Mouse (Mus musculus) hindbrain, embryonic 16.5 days (tissue): ENCODE results near the gene Teddm1a. TPM values are rescaled to one million over a fixed set of nuclear protein-coding genes. Genes with fewer than 3 reads are reported as not detected.

Source experiments
- ATAC-seq: fragments of 200-750 bp; cut with Nextera tagmentation; 2 replicates; pipeline ENCODE4 v1.8.0; 2017; ENCODE audit warnings: moderate TSS enrichment, moderate library complexity
- H3K27ac ChIP-seq: fragments of 300-500 bp; sonication (generic); 2 replicates; pipeline ENCODE4 v1.5.1; 2014; ENCODE audit warnings: low read depth, mild to moderate bottlenecking, control low read depth, low read length, moderate library complexity
- H3K27me3 ChIP-seq: fragments of 300-500 bp; sonication (generic); replicated peaks from 2 replicates; pipeline ENCODE4 v1.6.1; 2014; ENCODE audit warnings: low read length; ENCODE audit not compliant: control insufficient read depth, insufficient read depth
- H3K36me3 ChIP-seq: fragments of 300-500 bp; sonication (generic); 2 replicates; pipeline ENCODE4 v1.6.1; 2014; ENCODE audit warnings: mild to moderate bottlenecking, low read length, moderate library complexity, mixed read lengths; ENCODE audit not compliant: control insufficient read depth, insufficient read depth
- H3K4me1 ChIP-seq: fragments of 300-500 bp; sonication (generic); 2 replicates; pipeline ENCODE4 v1.6.1; 2014; ENCODE audit warnings: low read depth, low read length; ENCODE audit not compliant: control insufficient read depth, insufficient read depth
- H3K4me2 ChIP-seq: fragments of 300-500 bp; sonication (generic); 2 replicates; pipeline ENCODE4 v1.6.1; 2014; ENCODE audit warnings: mild to moderate bottlenecking, low read length, control low read depth, moderate library complexity
- H3K4me3 ChIP-seq: fragments of 300-500 bp; sonication (generic); 2 replicates; pipeline ENCODE4 v1.5.1; 2014; ENCODE audit warnings: mild to moderate bottlenecking, low read length, control low read depth, moderate library complexity
- H3K9ac ChIP-seq: fragments of 300-500 bp; sonication (generic); 2 replicates; pipeline ENCODE4 v1.6.1; 2014; ENCODE audit warnings: low read depth, mild to moderate bottlenecking, control low read depth, low read length, moderate library complexity
- H3K9me3 ChIP-seq: fragments of 300-500 bp; sonication (generic); 2 replicates; pipeline ENCODE4 v1.6.1; 2014; ENCODE audit warnings: mild to moderate bottlenecking, low read length, moderate library complexity; ENCODE audit not compliant: control insufficient read depth
- WGBS: fragments of 180-500 bp; shearing (Covaris S2); extraction: QIAGEN DNeasy Blood & Tissue Kit; methylation state at CpG from one replicate; pipeline ENCODE4 v1.1.7; 2014; 5-methylcytosine and 5-hydroxymethylcytosine counted together
- polyA plus RNA-seq: library from polyadenylated mRNA; unstranded; fragments of >200 nt; fragmentation: Nextera tagmentation; extraction: Ambion mirVana; gene quantifications from 2 replicates; pipeline ENCODE4 v1.2.1, GENCODE M21; 2015

Gene Teddm1a
- polyA plus RNA-seq, 1 experiment from 2014 or later, result not detected

- Histone ChIP-seq H3K27ac (peak overlapping the region; percentile 95), H3K9me3 (no peaks in the 10 kb centered on the region), H3K4me1 (peaks cover 23% of the 10 kb centered on the region), H3K4me2 (peak overlapping the region; percentile 83), H3K36me3 (peaks cover 14% of the 10 kb centered on the region), H3K9ac (peak overlapping the region; percentile 94), H3K4me3 (peak overlapping the region; percentile 95), H3K27me3 (no peaks in the 10 kb centered on the region)
- WGBS, result under 1% methylated on average over 34 of the region's 36 CpGs
- peak; percentile 20 for ATAC-seq
Measured at GRCm38 (mm10) chr1:153900381-153900780, 8.8 kb downstream of the Teddm1a start.

GRCm38 (mm10) chr1:153900860-153901730 lies 9.6 kb downstream of the Teddm1a start:
- peak overlapping the region; percentile 95 for H3K27ac ChIP-seq
- peak overlapping the region; percentile 95 for H3K4me3 ChIP-seq
- H3K27me3 ChIP-seq, result no peaks in the 10 kb centered on the region
- H3K4me2 ChIP-seq, result peak overlapping the region; percentile 83
- no peak for ATAC-seq
- peak overlapping the region; percentile 94 for H3K9ac ChIP-seq
- 1% methylated on average over 25 of the region's 25 CpGs for WGBS
- H3K4me1 ChIP-seq, result peaks cover 23% of the 10 kb centered on the region
- peaks cover 14% of the 10 kb centered on the region for H3K36me3 ChIP-seq
- no peaks in the 10 kb centered on the region for H3K9me3 ChIP-seq

- WGBS, result 40% methylated on average over 13 of the region's 13 CpGs
- Histone ChIP-seq H3K4me1 (peaks cover 23% of the 10 kb centered on the region), H3K27ac (no peak overlapping the region), H3K27me3 (no peaks in the 10 kb centered on the region), H3K9ac (no peak overlapping the region), H3K4me3 (peak overlapping the region; percentile 22), H3K4me2 (peak overlapping the region; percentile 83), H3K9me3 (no peaks in the 10 kb centered on the region), H3K36me3 (peaks cover 33% of the 10 kb centered on the region)
- ATAC-seq, result no peak
Measured at GRCm38 (mm10) chr1:153903006-153903405, 11.5 kb downstream of the Teddm1a start.

GRCm38 (mm10) chr1:153904236-153904635 lies 12.7 kb downstream of the Teddm1a start:
- Histone ChIP-seq H3K4me1 (peaks cover 19% of the 10 kb centered on the region), H3K9me3 (no peaks in the 10 kb centered on the region), H3K4me2 (no peak overlapping the region), H3K36me3 (peaks cover 40% of the 10 kb centered on the region), H3K27ac (no peak overlapping the region), H3K4me3 (no peak overlapping the region), H3K9ac (no peak overlapping the region), H3K27me3 (no peaks in the 10 kb centered on the region)
- ATAC-seq, result no peak
- 99% methylated on average over 14 of the region's 14 CpGs for WGBS

GRCm38 (mm10) chr1:153905884-153906283 lies 14.3 kb downstream of the Teddm1a start:
- H3K27me3 ChIP-seq, result no peaks in the 10 kb centered on the region

GRCm38 (mm10) chr1:153908208-153908607 lies 16.7 kb downstream of the Teddm1a start:
- H3K36me3 ChIP-seq, result peaks cover 44% of the 10 kb centered on the region

More at GRCm38 (mm10) chr1:153905884-153906283, 14.3 kb downstream of the Teddm1a start:
- ATAC-seq, result no peak
- H3K9ac ChIP-seq, result no peak overlapping the region
- peaks cover 45% of the 10 kb centered on the region for H3K36me3 ChIP-seq
- no peaks in the 10 kb centered on the region for H3K9me3 ChIP-seq
- H3K4me1 ChIP-seq, result peaks cover 19% of the 10 kb centered on the region
- H3K4me3 ChIP-seq, result no peak overlapping the region
- WGBS, result 88% methylated on average over 3 of the region's 3 CpGs
- no peak overlapping the region for H3K27ac ChIP-seq
- no peak overlapping the region for H3K4me2 ChIP-seq

GRCm38 (mm10) chr1:153908741-153909140 lies 17.2 kb downstream of the Teddm1a start:
- Histone ChIP-seq H3K9me3 (no peaks in the 10 kb centered on the region), H3K4me2 (no peak overlapping the region), H3K36me3 (peaks cover 38% of the 10 kb centered on the region), H3K27ac (no peak overlapping the region), H3K9ac (no peak overlapping the region), H3K4me3 (no peak overlapping the region), H3K4me1 (no peaks in the 10 kb centered on the region), H3K27me3 (no peaks in the 10 kb centered on the region)
- ATAC-seq, result no peak
- WGBS, result 91% methylated on average over 4 of the region's 4 CpGs

More at GRCm38 (mm10) chr1:153908208-153908607, 16.7 kb downstream of the Teddm1a start:
- peaks cover under 1% of the 10 kb centered on the region for H3K4me1 ChIP-seq
- ATAC-seq, result no peak
- H3K27ac ChIP-seq, result no peak overlapping the region
- no peak overlapping the region for H3K4me3 ChIP-seq
- no peak overlapping the region for H3K4me2 ChIP-seq
- no peaks in the 10 kb centered on the region for H3K9me3 ChIP-seq
- H3K27me3 ChIP-seq, result no peaks in the 10 kb centered on the region
- no peak overlapping the region for H3K9ac ChIP-seq
- 71% methylated on average over 6 of the region's 6 CpGs for WGBS

- Histone ChIP-seq H3K4me3 (no peak overlapping the region), H3K9ac (no peak overlapping the region), H3K9me3 (no peaks in the 10 kb centered on the region), H3K4me1 (no peaks in the 10 kb centered on the region), H3K4me2 (no peak overlapping the region), H3K27me3 (no peaks in the 10 kb centered on the region), H3K27ac (no peak overlapping the region), H3K36me3 (peaks cover 37% of the 10 kb centered on the region)
- WGBS, result 94% methylated on average over 10 of the region's 10 CpGs
- no peak for ATAC-seq
Measured at GRCm38 (mm10) chr1:153909213-153909962, 17.8 kb downstream of the Teddm1a start.

GRCm38 (mm10) chr1:153909963-153910291 lies 18.4 kb downstream of the Teddm1a start:
- Histone ChIP-seq H3K4me1 (no peaks in the 10 kb centered on the region), H3K4me3 (no peak overlapping the region), H3K27me3 (no peaks in the 10 kb centered on the region), H3K27ac (no peak overlapping the region), H3K9me3 (no peaks in the 10 kb centered on the region), H3K36me3 (peaks cover 35% of the 10 kb centered on the region), H3K9ac (no peak overlapping the region), H3K4me2 (no peak overlapping the region)
- no peak for ATAC-seq
- 95% methylated on average over 9 of the region's 9 CpGs for WGBS
